Mouse (Mus musculus) neutrophil, adult 5-6 weeks (primary cell): Measurements from ENCODE around the gene Tmprss4. TPM values are rescaled to one million over a fixed set of nuclear protein-coding genes. Genes with fewer than 3 reads are reported as not detected.

Experiments used
- ATAC-seq: fragments of 151-379, 151-347 bp; 2 replicates; pipeline ENCODE4 v1.8.0; 2017; ENCODE audit warnings: mild to moderate bottlenecking, moderate TSS enrichment; ENCODE audit not compliant: insufficient number of reproducible peaks, poor library complexity, low FRiP score, severe bottlenecking; ENCODE audit errors: extremely low read depth
- total RNA-seq: library from RNA; stranded (forward); fragments of 200-1000 nt; gene quantifications from 2 replicates; pipeline ENCODE4 v1.2.3, GENCODE M21; 2017

Tmprss4 gene
- total RNA-seq, 1 experiment from 2014 or later: 0.70 TPM

DNA sequence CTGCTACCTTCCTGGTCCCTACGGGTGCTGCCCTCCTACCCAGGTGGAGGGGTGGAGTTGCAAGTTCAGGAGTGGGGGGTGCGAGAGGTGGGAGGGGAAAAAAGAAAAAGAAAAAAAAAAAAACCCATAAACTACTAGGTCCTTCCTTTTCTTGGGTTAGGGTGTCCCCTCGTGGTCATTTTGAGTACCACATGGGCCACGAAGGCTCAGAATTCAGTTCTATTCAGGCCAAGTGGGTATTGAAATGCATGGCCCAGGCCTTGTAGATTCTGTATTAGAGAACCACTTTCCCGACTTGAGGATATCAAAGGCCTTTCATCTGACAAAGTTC, 57.7 kb downstream of the Tmprss4 start:
- peak; percentile 57; the same call in 1 of the 2 replicates for ATAC-seq

- ATAC-seq: no peak
These were observed 58.2 kb downstream of the Tmprss4 start for GRCm38 (mm10) chr9:45145533-45146266.

DNA sequence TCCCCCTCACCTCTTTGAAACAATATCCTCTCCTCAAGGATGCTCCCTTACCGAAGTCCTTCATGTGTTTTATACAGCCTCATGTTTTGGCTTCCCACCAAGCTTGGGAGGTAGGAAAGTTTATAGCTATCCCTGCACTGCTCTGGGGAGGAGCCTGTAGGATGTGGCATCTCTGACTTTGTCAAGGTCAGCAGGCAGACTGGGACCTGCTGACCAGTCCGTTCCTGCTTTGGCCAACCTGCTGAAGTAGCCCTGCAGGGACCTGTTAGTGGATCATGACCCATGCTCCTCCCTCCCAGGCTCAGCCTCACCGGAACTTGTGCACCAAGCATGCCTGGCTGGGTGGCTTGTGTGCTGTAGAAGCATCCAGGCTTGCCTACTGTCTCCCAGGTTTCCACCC, 61.2 kb downstream of the Tmprss4 start:
- no peak for ATAC-seq

GRCm38 (mm10) chr9:45140945-45141344, 62.9 kb downstream of the Tmprss4 start:
- ATAC-seq: no peak

DNA sequence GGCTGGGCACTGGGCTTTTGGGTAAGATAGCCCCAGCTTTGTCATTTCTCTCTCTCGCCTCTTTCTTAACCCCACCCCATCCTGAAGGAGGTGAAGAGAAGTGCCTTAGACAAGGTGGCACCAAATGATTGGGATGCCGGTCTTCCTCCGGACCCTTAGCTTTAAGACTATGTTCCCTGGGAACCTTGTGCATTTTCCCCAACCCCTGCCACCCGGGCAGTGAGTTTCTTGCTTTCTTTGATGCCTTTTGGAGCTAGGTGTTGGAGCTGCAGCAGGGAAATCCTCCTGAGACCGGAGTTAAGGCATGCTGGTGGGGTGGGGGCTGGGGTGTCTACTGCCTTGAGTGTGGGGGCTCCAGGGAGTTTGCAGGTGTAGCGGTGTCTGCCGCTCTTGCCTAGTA, 64.8 kb downstream of the Tmprss4 start:
- no peak for ATAC-seq

GRCm38 (mm10) chr9:45138191-45139032, 65.5 kb downstream of the Tmprss4 start, which contains the start of gene Scn4b:
Scn4b (plus strand) TSS chr9:45138395.
- ATAC-seq: no peak

DNA sequence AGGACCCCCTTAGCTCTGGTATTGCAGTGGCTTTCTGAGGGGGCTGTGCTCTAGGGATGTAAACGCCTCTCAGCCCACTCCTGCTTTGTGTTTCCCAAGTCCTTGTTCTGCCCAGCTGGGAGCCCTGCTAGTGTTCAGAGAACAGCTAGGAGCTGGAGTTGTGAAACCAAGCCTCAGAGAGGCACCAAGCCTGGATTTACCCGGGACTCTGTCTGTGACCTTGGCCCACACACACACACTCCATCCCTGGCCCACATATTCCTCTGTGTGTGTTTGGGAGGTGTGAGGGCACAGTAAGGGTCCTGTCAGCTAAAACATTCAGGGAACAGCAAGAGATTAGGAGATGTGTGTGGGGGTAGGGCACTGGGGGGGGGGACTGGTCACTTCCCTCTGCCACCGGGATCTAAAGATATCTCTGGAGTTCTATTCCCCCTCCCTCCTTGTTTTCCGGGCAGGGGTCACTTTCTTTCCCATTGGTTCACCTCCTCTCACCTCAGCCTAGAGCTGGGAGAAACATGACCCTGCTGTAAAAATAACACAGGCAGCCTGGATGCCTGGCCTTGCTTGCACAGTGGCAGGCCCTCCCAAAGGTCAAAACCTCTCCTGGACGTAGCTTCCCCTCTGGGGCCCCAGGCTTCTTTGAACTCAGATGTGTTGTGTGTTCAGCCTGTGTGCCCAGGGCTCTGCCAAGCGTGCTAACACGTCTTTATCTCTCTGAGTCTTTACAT, 67.3 kb downstream of the Tmprss4 start:
- ATAC-seq: no peak

DNA sequence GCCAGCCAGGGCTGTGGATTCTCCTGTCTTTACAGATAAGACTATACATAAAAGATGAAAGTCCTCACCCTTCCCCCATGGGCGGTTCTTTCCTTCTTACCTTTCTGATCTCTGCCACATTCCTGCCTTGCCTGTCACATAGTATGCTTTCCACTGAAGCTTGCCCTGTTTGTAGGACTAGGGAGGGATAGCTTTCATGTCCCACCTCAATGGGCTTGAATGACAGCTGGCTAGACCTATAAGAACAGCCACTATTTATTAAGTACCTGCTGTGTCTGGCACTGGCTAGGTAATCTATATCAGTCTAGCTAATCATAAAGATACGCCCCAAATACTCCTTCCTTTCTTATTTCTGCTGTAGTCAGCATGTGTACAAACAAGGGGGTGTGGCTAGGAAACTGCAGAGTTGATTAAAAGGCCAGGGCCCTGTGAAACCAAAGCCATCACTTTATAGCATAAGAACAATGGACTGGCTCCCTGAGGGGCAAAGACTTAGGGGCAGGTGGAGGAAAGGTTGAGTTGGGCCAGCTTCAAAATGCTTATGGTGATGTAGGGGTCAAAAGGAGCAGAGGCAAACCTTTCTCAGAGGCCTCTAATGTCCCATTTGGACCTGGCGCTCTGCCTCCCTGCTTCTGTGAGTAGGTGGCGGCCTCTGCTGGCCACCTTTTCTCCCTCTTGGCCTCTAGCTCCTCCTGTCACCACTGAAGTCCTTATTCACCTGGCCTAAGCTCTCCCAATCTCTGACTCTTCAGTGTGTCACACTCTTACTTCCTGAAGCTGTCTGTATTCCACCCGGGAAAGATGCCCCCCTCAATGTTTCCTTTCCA, 70.2 kb downstream of the Tmprss4 start:
- peak; percentile 67 for ATAC-seq

DNA sequence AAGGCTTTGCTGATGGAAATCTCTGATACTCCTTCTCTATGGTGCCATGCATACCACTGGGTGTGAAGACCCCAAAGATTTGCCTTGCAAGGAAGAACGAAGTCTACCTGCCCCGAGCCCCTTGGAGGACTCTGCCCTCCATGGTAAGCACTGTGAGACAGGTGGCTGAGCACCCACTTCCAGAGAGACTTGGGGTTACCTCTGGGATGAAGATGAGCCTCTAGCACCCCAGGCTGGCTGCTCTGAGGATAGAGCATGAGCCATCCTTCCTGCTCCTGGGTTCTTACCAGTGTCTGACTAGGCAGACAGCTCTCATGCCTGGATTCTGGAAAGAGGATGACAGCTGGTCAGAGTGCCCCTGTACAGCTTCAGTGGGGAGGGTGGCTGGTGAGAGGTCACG, 73.8 kb downstream of the Tmprss4 start:
- ATAC-seq: no peak

GRCm38 (mm10) chr9:45126941-45127340, 77.0 kb downstream of the Tmprss4 start:
- no peak; the same call in 1 of the 2 replicates for ATAC-seq

DNA sequence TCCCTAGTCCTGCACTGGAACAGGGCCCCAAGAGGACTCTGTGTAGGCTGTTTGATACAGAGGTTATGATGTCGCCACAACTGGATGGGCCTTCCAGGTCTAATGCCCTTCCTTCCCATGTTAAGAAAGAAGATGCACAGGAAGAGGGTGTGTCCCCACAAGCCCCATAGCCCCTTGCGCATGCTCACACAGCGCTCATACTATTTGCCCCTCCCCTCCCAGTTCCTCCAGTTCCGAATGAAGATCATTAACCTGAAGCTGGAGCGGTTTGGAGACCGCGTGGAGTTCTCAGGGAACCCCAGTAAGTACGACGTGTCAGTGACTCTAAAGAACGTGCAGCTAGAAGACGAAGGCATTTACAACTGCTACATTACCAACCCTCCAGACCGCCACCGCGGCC, 78.7 kb downstream of the Tmprss4 start:
- ATAC-seq: no peak

Other genes with a start within 250 kb of the Tmprss4 start
- gene Ube4a, start 238.5 kb downstream of the Tmprss4 start, total RNA-seq: 45.8 and 48.0 TPM in 2 replicates
- gene Cd3g, start 223.7 kb downstream of the Tmprss4 start, total RNA-seq: 81.3 and 90.1 TPM in 2 replicates
- 18.5 and 21.4 TPM in 2 replicates for gene Cd3d, start 222.3 kb downstream of the Tmprss4 start, total RNA-seq
- 14.1 and 18.3 TPM in 2 replicates for gene Cd3e, start 194.5 kb downstream of the Tmprss4 start, total RNA-seq
- gene Mpzl2, start 164.3 kb downstream of the Tmprss4 start, total RNA-seq: 0.23 and 0.49 TPM in 2 replicates
- gene Mpzl3, start 148.9 kb downstream of the Tmprss4 start, total RNA-seq: 49.8 and 51.6 TPM in 2 replicates
- gene Jaml, start 124.9 kb downstream of the Tmprss4 start, total RNA-seq: 282 and 323 TPM in 2 replicates
- 0.49 and 1.0 TPM in 2 replicates for gene Scn2b, start 86.3 kb downstream of the Tmprss4 start, total RNA-seq
- 0.35 and 0.49 TPM in 2 replicates for gene Scn4b, start 65.7 kb downstream of the Tmprss4 start, total RNA-seq
- 0.49 and 0.81 TPM in 2 replicates for gene BC049352, start 22.1 kb downstream of the Tmprss4 start, total RNA-seq
- 128 and 129 TPM in 2 replicates for gene Il10ra, start 65.1 kb upstream of the Tmprss4 start, total RNA-seq
- 0.47 and 0.61 TPM in 2 replicates for gene Tmprss13, start 115.0 kb upstream of the Tmprss4 start, total RNA-seq
- not detected in 2 replicates for gene Fxyd6, start 166.1 kb upstream of the Tmprss4 start, total RNA-seq
- not detected in 2 replicates for gene Fxyd2, start 195.6 kb upstream of the Tmprss4 start, total RNA-seq
- not detected in 2 replicates for gene Dscaml1, start 222.5 kb upstream of the Tmprss4 start, total RNA-seq